Mouse (Mus musculus): Measurements from ENCODE around the gene Rgs14.
A peak's percentile ranks its signal among the peaks of the same experiment; 100 is the strongest.

Gene Rgs14

DNA sequence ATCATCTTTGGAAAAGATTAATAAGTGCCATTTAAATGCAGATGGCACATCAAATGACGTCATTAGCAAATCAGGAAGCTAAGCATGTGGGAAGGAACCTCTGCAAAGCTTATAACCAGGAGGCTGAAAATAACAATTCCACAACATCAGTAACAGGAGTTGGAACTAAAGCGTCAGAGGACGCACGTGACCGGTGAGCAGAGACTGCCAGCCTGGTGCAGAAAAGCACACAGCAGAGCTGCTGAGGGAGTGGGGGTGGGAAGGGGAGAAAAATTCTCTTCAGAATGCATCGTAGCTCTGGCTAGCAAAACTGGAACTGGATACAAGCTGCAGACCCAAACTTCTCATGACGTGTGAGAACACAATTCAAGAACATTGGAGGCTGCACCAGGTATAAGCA lies 25.2 kb upstream of the Rgs14 start:
- no peak for DNase-seq (ENCODE audit: low spot score in 2 of 2)

DNA sequence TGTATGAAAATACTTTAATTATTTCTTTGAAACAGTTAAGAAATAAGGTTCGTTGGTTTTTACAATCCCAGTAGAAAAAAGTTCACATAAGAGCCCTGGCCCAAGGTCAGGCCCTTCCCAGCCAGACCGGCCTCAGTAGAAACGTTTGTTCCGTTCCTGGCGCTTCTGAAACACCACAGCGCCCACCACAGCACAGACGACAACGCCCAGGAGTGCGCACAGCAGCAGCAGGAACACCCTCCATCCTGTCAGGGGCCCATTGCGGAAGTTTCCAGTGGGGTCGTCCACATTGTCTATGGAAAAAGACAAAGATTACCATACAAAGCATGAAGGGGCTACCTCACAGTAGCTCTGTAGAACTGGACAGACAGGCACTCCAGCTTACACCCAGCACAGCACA lies 22.8 kb upstream of the Rgs14 start:
- no peak for DNase-seq (ENCODE audit: low spot score in 2 of 2)

DNA sequence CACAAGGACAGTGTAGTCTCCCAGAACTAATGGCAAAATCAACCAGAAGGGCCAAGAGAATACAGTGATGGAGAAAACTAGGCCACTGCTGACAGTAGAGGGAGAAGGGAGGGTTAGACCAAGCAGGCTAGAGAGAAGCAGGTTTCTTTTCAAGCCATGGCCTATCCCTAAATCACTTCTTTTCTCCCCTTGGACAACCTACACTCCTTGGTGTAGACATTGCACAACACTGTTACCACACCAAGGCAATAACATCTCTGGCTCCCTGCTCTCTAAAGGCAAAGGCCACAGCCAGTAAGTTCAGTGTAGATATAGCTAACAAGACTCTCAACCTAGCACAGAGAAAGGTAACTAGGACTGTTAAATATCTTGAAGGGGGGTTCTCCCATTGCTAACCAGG lies 8.4 kb upstream of the Rgs14 start:
- no peak for DNase-seq (ENCODE audit: low spot score in 2 of 2)

DNA sequence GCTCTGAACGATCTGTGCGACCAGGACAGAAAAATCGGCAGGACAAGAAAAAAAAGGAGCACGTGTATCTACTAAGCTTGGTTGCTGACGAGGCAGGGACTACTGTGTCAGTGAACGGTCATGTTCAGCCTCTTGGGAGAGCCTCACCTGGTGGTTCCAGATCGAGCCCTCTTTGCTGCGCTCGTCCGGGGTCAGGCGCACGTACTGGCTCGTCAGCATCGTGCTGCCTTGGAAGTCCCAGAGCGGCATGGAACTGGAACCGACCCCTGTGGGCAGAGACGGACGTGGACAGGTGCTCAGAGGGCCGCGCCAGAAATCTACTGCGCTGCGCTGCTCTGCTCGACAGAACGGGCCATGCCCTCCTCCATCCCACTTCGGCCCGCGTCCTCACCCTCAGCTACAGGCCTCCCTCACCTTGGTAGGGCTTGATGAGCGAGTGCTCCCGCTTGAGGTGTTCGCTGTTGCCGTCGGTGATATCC lies 7.5 kb upstream of the Rgs14 start:
- DNase-seq (ENCODE audit: low spot score in 2 of 2), result peak in 1 of 2 experiments; percentile 22

- DNase-seq (ENCODE audit: low spot score in 2 of 2), result peak; percentile 96 to 99
Measured at GRCm38 (mm10) chr13:55362453-55363060, 7.0 kb upstream of the Rgs14 start, which contains the start of gene Lman2. TSS of gene Lman2 (minus strand) at chr13:55362783.

GRCm38 (mm10) chr13:55368401-55368800 lies 1.1 kb upstream of the Rgs14 start:
- no peak for DNase-seq (ENCODE audit: low spot score in 2 of 2)

GRCm38 (mm10) chr13:55370234-55370633 lies 702 bp downstream of the Rgs14 start:
- DNase-seq (ENCODE audit: low spot score in 2 of 2), result no peak

DNA sequence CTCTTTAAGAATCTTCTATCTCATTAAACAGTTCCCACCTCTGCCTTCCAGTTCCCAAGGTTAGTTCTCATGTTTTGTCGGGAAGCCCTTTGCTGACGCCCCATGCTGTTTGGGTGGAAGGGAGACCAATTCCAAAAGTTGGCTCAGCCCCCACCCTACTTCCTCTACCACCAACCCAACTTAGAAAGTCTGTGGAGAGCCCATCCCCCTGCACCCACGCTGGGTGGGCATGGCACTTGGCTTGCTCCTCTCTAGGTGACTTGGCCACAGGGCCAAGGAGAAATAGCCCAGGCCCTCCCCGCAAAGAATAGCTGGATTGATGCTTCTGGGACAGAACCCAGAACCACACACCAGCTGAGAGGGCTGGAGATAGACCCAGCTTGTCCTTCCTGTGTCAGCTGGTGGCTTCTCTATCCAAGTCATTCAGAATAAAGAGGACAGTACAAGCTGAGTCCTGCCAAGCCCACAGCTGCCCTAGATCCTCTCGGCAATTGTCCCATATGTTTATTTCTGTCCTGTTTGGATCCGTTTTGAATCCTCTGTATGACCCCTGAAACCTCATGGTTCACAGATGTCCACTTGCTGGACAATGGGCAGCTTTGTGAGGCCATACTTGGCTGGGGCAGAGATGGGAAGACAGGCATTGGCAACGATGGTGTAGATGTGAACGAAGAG lies 1.6 kb downstream of the Rgs14 start:
- DNase-seq (ENCODE audit: low spot score in 2 of 2), result no peak

GRCm38 (mm10) chr13:55371740-55372139 lies 2.2 kb downstream of the Rgs14 start:
- DNase-seq (ENCODE audit: low spot score in 2 of 2), result no peak

DNA sequence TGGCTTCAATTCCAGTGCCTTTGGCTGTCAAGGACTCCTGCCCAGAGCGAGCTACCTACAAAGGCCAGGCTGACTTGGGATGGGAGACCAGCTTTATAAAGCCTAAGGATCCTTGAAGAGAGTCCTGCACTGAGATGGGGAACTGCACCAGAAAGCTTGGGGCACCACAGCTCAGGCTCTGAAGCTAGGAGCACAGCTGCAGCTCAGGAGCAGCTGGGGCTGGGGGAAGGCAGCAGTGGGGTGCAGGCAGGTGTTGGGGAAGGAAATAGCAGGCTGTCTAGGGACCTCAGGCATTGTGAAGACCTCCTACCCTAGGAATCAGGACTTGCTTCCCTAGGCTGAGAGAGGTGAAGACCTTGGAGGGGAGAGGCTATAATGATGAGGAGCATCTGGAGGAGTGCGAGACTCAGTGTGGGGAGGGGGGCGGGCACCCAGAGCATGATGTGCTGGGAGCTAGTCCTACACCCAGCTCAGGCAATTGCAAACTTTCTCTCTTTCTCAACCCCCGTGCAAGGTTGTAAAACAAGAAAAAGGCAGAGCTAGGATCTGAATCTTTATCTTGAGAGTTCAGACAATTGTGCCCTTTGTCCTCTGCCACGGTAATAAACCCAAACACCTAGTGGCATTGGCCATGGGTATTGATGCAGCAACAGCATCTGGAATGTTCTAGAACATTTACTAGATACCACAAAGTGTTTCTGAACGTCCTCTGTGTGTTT lies 4.8 kb downstream of the Rgs14 start:
- no peak for DNase-seq (ENCODE audit: low spot score in 2 of 2)

DNA sequence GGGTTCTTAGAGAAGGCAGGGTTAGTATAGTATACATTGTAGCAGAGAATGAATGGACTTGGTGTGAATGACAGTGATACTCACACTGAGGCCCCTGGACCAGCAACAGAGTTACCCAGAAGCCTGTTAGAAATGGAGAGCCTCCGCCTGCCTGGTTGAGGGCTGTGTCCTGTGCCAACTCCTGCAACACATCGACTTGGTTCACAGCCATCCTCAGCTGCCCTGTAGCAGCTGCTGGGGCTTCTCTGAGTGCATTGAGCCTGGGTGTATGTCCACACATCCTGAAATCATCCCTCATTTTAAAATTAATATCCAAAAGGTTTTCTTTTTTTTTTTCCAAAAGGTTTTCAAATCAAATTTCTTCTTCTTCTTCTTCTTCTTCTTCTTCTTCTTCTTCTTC lies 6.3 kb downstream of the Rgs14 start:
- no peak for DNase-seq (ENCODE audit: low spot score in 2 of 2)

DNA sequence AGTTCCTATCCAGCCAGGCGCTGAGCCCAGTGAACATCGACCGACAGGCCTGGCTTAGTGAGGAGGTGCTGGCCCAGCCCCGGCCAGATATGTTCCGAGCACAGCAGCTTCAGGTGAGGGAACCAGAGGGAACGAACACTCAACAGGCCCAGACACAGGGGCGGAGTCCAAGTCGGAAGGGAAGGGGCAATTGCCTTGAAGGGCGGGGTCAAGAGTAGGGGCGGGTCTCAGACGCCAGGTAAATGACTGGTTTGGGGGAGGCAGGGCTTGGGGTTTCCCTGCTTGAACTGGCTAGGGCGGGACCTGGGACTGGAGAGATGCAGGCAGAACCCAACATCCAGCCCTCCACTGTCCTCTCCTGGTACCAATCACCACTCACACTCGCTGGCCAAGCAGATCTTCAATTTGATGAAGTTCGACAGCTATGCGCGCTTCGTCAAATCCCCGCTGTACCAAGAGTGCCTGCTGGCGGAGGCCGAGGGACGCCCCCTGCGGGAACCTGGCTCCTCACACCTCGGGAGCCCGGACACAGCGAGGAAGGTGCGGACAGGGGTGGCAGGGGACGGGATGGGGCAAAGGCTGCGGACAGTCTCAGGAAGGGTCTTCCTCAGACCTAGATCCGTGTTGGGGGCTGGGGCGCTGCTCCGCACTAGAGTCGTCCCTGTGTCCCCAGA lies 9.5 kb downstream of the Rgs14 start:
- DNase-seq (ENCODE audit: low spot score in 2 of 2), result no peak

DNA sequence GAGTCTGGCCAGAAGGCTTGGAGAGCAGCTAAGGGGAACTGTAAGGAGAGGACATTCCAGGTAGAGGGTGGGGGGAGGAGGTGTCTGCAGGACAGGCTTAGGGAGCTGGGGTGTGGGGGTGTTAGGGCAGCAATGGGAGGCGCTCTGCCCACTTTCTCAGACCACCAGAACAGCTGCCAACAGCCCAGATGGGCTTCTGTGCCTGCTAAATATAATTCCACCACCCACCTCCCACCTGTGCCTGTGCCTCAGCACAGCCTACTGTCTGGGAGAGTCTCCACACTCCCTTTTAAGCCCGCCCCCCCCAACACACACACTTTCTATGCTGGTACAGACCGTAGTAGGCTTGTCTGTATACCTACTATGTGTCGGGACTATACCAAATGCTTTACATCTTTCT lies 12.3 kb downstream of the Rgs14 start:
- peak; percentile 51 to 64 for DNase-seq (ENCODE audit: low spot score in 2 of 2)

DNA sequence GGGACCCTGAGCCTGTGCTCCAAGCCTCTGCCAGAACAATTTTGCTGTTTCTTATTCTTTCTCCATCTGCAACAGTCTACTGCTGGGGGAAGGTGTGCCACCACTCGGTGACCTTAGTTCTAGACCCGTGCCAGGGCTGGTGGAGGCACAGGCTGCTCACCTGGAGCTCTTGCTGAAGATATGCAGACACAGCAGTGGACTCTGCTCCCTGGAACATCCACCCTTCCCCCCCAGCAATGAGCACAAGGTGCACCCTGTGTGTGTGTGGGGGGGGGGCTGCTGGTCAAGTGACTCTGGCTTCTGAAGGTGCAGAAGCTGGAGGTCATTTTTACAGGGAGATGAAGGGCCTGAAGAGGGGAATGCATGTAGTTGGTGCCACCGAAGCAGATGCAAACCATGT lies 21.1 kb downstream of the Rgs14 start:
- DNase-seq (ENCODE audit: low spot score in 2 of 2), result no peak

GRCm38 (mm10) chr13:55391626-55392029 lies 22.1 kb downstream of the Rgs14 start:
- DNase-seq (ENCODE audit: low spot score in 2 of 2), result no peak

DNA sequence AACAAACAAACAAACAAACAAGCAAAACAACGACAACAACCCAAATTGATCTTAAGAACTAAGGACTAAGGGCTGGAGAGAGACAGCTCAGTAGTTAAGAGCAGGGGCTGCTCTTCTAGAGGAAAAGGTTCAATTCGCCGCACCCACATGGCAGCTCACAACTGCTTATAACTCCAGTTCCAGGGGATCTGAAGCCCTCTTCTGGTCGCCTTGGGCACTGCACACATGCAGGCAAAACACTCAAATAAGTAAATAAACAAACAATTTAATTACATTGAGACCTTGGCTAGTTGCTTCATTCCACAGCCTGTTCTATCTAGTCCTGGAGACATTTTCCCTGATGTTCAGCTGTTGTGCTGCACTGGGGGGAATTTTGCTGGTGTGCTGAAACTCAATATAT lies 23.4 kb downstream of the Rgs14 start:
- DNase-seq (ENCODE audit: low spot score in 2 of 2), result no peak

GRCm38 (mm10) chr13:55398088-55398487 lies 28.6 kb downstream of the Rgs14 start, which contains the start of gene Slc34a1:
TSS of gene Slc34a1 (plus strand) at chr13:55398187.
- no peak for DNase-seq (ENCODE audit: low spot score in 2 of 2)

- no peak for DNase-seq (ENCODE audit: low spot score in 2 of 2)
Measured at GRCm38 (mm10) chr13:55399300-55400038, 29.9 kb downstream of the Rgs14 start.

- DNase-seq (ENCODE audit: low spot score in 2 of 2), result no peak
Measured at GRCm38 (mm10) chr13:55400039-55400346, 30.5 kb downstream of the Rgs14 start.

- no peak for DNase-seq (ENCODE audit: low spot score in 2 of 2)
Measured at GRCm38 (mm10) chr13:55403266-55403665, 33.7 kb downstream of the Rgs14 start.

GRCm38 (mm10) chr13:55403935-55404852 lies 34.7 kb downstream of the Rgs14 start:
- peak in 1 of 2 experiments; percentile 19 for DNase-seq (ENCODE audit: low spot score in 2 of 2)
